Mouse (Mus musculus) intestine, embryonic 14.5 days (tissue): ENCODE data around the gene Prss45. TPM values are rescaled to one million over a fixed set of nuclear protein-coding genes. Genes with fewer than 3 reads are reported as not detected.
A peak's percentile ranks its signal among the peaks of the same experiment; 100 is the strongest.

Experiments
- ATAC-seq: fragments of 200-750 bp; cut with Nextera tagmentation; replicated peaks from 2 replicates; pipeline ENCODE4 v1.8.0; 2017; ENCODE audit warnings: low read depth, moderate number of reproducible peaks, moderate TSS enrichment, moderate library complexity; ENCODE audit not compliant: low FRiP score, low TSS enrichment
- DNase-seq: peaks from one replicate; pipeline ENCODE4 v3.0.0-alpha.2; 2018; ENCODE audit warnings: low spot score
- H3K27ac ChIP-seq: fragments of 300-500 bp; sonication (generic); 2 replicates; pipeline ENCODE4 v1.5.1; 2014; ENCODE audit warnings: low read depth, mild to moderate bottlenecking, control low read depth
- H3K27me3 ChIP-seq: fragments of 300-500 bp; sonication (generic); replicated peaks from 2 replicates; pipeline ENCODE4 v1.6.1; 2014; ENCODE audit warnings: low read length, control low read depth; ENCODE audit not compliant: control insufficient read depth, insufficient read depth
- H3K36me3 ChIP-seq: fragments of 300-500 bp; sonication (generic); 2 replicates; pipeline ENCODE4 v1.6.1; 2014; ENCODE audit warnings: low read length, control low read depth; ENCODE audit not compliant: control insufficient read depth, insufficient read depth
- H3K4me1 ChIP-seq: fragments of 300-500 bp; sonication (generic); replicated peaks from 2 replicates; pipeline ENCODE4 v1.6.1; 2014; ENCODE audit warnings: low read length, control low read depth, mixed read lengths; ENCODE audit not compliant: control insufficient read depth, insufficient read depth
- H3K4me2 ChIP-seq: fragments of 300-500 bp; sonication (generic); 2 replicates; pipeline ENCODE4 v1.6.1; 2014; ENCODE audit warnings: low read length
- H3K4me3 ChIP-seq: fragments of 300-500 bp; sonication (generic); 2 replicates; pipeline ENCODE4 v1.5.1; 2014; ENCODE audit warnings: low read depth, low read length, control low read depth, mixed read lengths
- H3K9ac ChIP-seq: fragments of 300-500 bp; sonication (generic); 2 replicates; pipeline ENCODE4 v1.6.1; 2014; ENCODE audit warnings: mild to moderate bottlenecking, low read length
- H3K9me3 ChIP-seq: fragments of 300-500 bp; sonication (generic); 2 replicates; pipeline ENCODE4 v1.6.1; 2016; ENCODE audit warnings: low read length, control low read depth; ENCODE audit not compliant: control insufficient read depth
- WGBS: fragments of 180-500 bp; shearing (Covaris S2); extraction: QIAGEN DNeasy Blood & Tissue Kit; methylation state at CpG from one replicate; pipeline ENCODE4 v1.1.7; 2014; 5-methylcytosine and 5-hydroxymethylcytosine counted together
- polyA plus RNA-seq: library from polyadenylated mRNA; unstranded; fragments of >200 nt; fragmentation: Nextera tagmentation; extraction: Ambion mirVana; gene quantifications from 2 replicates; pipeline ENCODE4 v1.2.1, GENCODE M21; 2014

The Prss45 gene
- polyA plus RNA-seq, 1 experiment from 2014 or later = not detected

GRCm38 (mm10) chr9:110871030-110871429 lies 36.6 kb downstream of the Prss45 start:
- H3K27ac ChIP-seq = no peak overlapping the region
- no peak overlapping the region for H3K4me2 ChIP-seq
- H3K9me3 ChIP-seq = no peaks in the 10 kb centered on the region
- H3K4me1 ChIP-seq = peaks cover 17% of the 10 kb centered on the region
- no peak overlapping the region for H3K4me3 ChIP-seq
- H3K9ac ChIP-seq = no peak overlapping the region
- H3K27me3 ChIP-seq = peaks cover 17% of the 10 kb centered on the region; the same call in 1 of the 2 replicates
- peak; percentile 76 for DNase-seq
- H3K36me3 ChIP-seq = no peaks in the 10 kb centered on the region
- no peak for ATAC-seq
- 22% methylated on average over 7 of the region's 7 CpGs for WGBS

DNA sequence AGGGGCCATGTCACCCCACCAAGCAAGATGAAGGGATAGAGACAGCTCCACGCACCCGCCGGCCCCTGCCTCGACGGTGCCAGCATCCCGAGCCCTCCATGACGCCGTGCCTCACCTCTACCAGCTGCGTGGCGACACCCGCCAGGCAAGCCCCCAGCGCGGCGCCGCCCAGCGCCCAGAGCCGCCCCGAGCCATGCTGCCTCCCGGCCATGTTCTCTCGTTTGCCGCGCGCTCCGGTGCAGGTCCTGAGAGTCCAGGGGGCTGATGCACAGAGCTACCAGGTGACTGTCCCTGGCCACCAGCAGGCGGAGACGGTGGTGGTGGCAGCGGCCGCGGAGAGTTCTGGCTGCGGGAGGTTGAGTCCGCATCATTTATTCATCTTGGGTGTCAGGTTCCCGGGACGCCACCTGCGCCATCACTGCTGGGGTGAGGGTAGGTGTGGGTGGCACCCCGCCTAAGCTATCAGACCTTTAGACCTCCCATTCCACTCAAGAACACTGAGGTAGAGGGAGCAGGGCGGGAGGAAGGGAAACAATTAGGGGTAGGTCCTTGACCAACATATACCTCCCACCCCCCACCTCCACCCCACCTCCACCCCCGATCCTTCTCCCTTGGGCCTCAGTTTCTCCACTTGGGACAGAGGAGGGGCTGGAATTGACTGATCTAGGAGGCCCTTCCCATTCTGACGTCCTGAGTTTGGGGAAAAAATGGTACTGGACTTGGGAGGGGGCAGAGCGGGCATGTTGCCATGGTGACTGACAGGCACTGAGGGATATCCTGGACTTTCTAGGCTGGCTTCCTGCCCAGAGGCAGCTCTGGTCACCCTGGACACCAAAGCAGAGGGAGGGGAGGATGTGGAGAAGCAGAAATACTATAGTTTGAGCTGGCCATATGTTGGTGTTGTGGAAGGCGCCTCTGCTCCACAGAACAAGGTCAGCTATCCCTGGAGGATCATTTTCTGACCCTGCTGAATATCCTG lies 39.6 kb downstream of the Prss45 start:
- peak overlapping the region; percentile 8; the same call in 1 of the 2 replicates for H3K4me3 ChIP-seq
- no peaks in the 10 kb centered on the region for H3K36me3 ChIP-seq
- peak overlapping the region; percentile 45 for H3K4me2 ChIP-seq
- 10% methylated on average over 40 of the region's 40 CpGs for WGBS
- H3K9ac ChIP-seq = no peak overlapping the region
- peaks cover 17% of the 10 kb centered on the region for H3K4me1 ChIP-seq
- H3K27ac ChIP-seq = no peak overlapping the region
- peaks cover 17% of the 10 kb centered on the region; the same call in 1 of the 2 replicates for H3K27me3 ChIP-seq
- DNase-seq = peak; percentile 65
- H3K9me3 ChIP-seq = no peaks in the 10 kb centered on the region
- ATAC-seq = no peak

DNA sequence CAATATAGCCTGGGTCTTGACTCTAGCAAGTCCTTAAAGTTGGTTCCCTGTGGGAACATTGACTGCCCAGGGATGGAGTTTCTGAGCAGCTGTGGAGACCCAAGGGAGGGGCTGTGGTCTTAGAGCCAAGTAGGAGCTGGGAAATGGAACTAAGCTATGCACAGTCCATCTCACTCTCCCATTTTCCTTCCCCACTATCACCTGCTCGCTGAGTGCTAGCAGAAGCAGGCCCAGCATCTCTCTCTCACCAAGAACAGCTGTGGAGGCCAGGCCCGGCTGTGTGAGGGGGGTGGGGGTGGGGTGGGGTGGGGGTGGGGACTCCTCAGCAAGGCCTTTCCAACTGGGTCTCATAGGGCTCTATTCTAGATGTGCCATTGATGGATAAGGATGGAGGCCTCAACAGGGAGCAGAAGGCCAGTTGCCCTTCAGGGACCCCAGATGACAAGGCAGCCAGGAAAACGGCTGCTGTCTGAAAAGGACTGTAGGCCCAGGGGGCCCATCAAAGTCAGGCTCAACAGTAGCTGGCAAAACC lies 40.3 kb downstream of the Prss45 start:
- H3K4me2 ChIP-seq = no peak overlapping the region
- H3K27ac ChIP-seq = no peak overlapping the region
- peaks cover 17% of the 10 kb centered on the region for H3K4me1 ChIP-seq
- peaks cover 17% of the 10 kb centered on the region; the same call in 1 of the 2 replicates for H3K27me3 ChIP-seq
- no peaks in the 10 kb centered on the region for H3K36me3 ChIP-seq
- no peak overlapping the region for H3K4me3 ChIP-seq
- no peaks in the 10 kb centered on the region for H3K9me3 ChIP-seq
- no peak overlapping the region for H3K9ac ChIP-seq
- no peak for DNase-seq
- 25% methylated on average over 3 of the region's 3 CpGs for WGBS
- ATAC-seq = no peak; the same call in 1 of the 2 replicates

GRCm38 (mm10) chr9:110875288-110875695 lies 40.9 kb downstream of the Prss45 start:
- Histone ChIP-seq H3K27me3 (peaks cover 21% of the 10 kb centered on the region; the same call in 1 of the 2 replicates), H3K9me3 (no peaks in the 10 kb centered on the region), H3K36me3 (no peaks in the 10 kb centered on the region), H3K4me1 (peaks cover 17% of the 10 kb centered on the region), H3K4me3 (no peak overlapping the region), H3K4me2 (no peak overlapping the region), H3K27ac (no peak overlapping the region), H3K9ac (no peak overlapping the region)
- DNase-seq (no peak), ATAC-seq (peak; percentile 45)
- WGBS = 20% methylated on average over 5 of the region's 6 CpGs

- Histone ChIP-seq H3K9me3 (no peaks in the 10 kb centered on the region), H3K27ac (no peak overlapping the region), H3K4me3 (no peak overlapping the region), H3K4me2 (no peak overlapping the region), H3K36me3 (no peaks in the 10 kb centered on the region), H3K4me1 (peaks cover 17% of the 10 kb centered on the region), H3K27me3 (peaks cover 34% of the 10 kb centered on the region), H3K9ac (no peak overlapping the region)
- DNase-seq = no peak
- 95% methylated on average over 1 of the region's 1 CpGs for WGBS
- no peak for ATAC-seq
Measured at GRCm38 (mm10) chr9:110877353-110877752, 43.0 kb downstream of the Prss45 start.

DNA sequence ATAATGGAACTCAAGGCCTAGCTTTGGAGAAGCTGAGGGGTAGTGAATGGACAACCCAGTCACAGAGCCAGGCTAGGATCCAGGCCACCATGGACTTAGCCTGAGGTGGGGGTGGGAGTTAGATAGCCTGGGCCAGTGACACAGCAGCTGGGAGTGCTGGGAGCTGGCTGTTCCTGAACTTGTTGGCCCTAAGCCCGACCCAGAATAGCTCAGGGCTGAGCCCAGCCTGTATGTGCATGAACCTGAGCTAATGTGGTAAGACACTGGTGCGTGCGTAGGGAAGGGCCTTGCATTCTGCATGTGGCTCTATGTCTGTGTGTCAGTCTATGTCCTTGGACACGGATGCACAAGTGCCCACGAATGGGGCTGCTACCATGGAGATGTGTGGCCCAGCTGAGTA lies 43.5 kb downstream of the Prss45 start:
- ATAC-seq = no peak
- no peaks in the 10 kb centered on the region for H3K9me3 ChIP-seq

GRCm38 (mm10) chr9:110879191-110879920 lies 45.0 kb downstream of the Prss45 start, which contains the start of gene Als2cl:
Als2cl (plus strand) TSS chr9:110879870.
- peaks cover 16% of the 10 kb centered on the region for H3K27me3 ChIP-seq
- H3K36me3 ChIP-seq = no peaks in the 10 kb centered on the region
- WGBS = 14% methylated on average over 12 of the region's 12 CpGs
- H3K4me3 ChIP-seq = peak within 1 kb of the TSS; percentile 55
- peak within 1 kb of the TSS; percentile 52 for H3K9ac ChIP-seq
- ATAC-seq (peak; percentile 12; the same call in 1 of the 2 replicates), DNase-seq (no peak)
- 0 out of 2 replicates have a peak within 1 kb of the TSS, but pooled peaks have one; percentile 16 for H3K27ac ChIP-seq
- no peaks in the 10 kb centered on the region for H3K9me3 ChIP-seq
- peak within 1 kb of the TSS; percentile 83 for H3K4me2 ChIP-seq
- H3K4me1 ChIP-seq = peaks cover 8% of the 10 kb centered on the region; the same call in 1 of the 2 replicates

More for the DNA sequence above, 43.5 kb downstream of the Prss45 start:
- no peak overlapping the region for H3K9ac ChIP-seq
- H3K4me3 ChIP-seq = no peak overlapping the region
- no peak overlapping the region for H3K27ac ChIP-seq
- H3K4me2 ChIP-seq = no peak overlapping the region
- no peak for DNase-seq
- 89% methylated on average over 5 of the region's 5 CpGs for WGBS
- peaks cover 17% of the 10 kb centered on the region for H3K4me1 ChIP-seq
- peaks cover 30% of the 10 kb centered on the region for H3K27me3 ChIP-seq
- H3K36me3 ChIP-seq = no peaks in the 10 kb centered on the region

GRCm38 (mm10) chr9:110879998-110880561 lies 45.7 kb downstream of the Prss45 start, which contains the start of gene Tmie:
Tmie (minus strand) TSS chr9:110880113.
- Histone ChIP-seq H3K4me1 (peaks cover under 1% of the 10 kb centered on the region; the same call in 1 of the 2 replicates), H3K4me2 (peak within 1 kb of the TSS; percentile 83), H3K9me3 (no peaks in the 10 kb centered on the region), H3K4me3 (peak within 1 kb of the TSS; percentile 55), H3K27ac (0 out of 2 replicates have a peak within 1 kb of the TSS, but pooled peaks have one; percentile 16), H3K9ac (peak within 1 kb of the TSS; percentile 52), H3K36me3 (no peaks in the 10 kb centered on the region), H3K27me3 (peaks cover 16% of the 10 kb centered on the region)
- 1% methylated on average over 45 of the region's 57 CpGs for WGBS
- peak; percentile 68 for ATAC-seq
- peak; percentile 76 for DNase-seq
